Mouse (Mus musculus) heart, adult 2 months (tissue): ENCODE results near the gene Icos.

Source experiments
- CTCF ChIP-seq: fragments of 200-600 bp; IDR thresholded peaks from 2 replicates; pipeline ENCODE4 v1.8.1; 2022; ENCODE audit warnings: antibody characterized with exemption, mild to moderate bottlenecking, moderate library complexity
- POLR2A ChIP-seq: fragments of 200-500 bp; IDR thresholded peaks from 2 replicates; pipeline ENCODE4 v1.6.1; 2011; ENCODE audit warnings: mild to moderate bottlenecking, low read depth, low read length, control low read depth; ENCODE audit not compliant: insufficient read depth

GRCm38 (mm10) chr1:60952958-60953357 lies 24.8 kb upstream of the Icos start:
- TF ChIP-seq CTCF (no peak), POLR2A (no peak)
